Mouse (Mus musculus) brain, embryonic 14.5 days (tissue): Measurements from ENCODE around the gene Arsb.

ENCODE experiments used
- CTCF ChIP-seq: fragments of 200-500 bp; IDR thresholded peaks from 2 replicates; pipeline ENCODE4 v1.5.1; 2012; ENCODE audit warnings: inconsistent platforms, mild to moderate bottlenecking, moderate library complexity, borderline replicate concordance; ENCODE audit not compliant: insufficient read depth, insufficient read length; ENCODE audit errors: extremely low read depth
- POLR2A ChIP-seq: fragments of 200-500 bp; IDR thresholded peaks from 2 replicates; pipeline ENCODE4 v1.6.1; 2012; ENCODE audit warnings: mild to moderate bottlenecking, inconsistent platforms, borderline replicate concordance; ENCODE audit not compliant: poor library complexity, insufficient read depth, insufficient read length, severe bottlenecking; ENCODE audit errors: extremely low read depth

DNA sequence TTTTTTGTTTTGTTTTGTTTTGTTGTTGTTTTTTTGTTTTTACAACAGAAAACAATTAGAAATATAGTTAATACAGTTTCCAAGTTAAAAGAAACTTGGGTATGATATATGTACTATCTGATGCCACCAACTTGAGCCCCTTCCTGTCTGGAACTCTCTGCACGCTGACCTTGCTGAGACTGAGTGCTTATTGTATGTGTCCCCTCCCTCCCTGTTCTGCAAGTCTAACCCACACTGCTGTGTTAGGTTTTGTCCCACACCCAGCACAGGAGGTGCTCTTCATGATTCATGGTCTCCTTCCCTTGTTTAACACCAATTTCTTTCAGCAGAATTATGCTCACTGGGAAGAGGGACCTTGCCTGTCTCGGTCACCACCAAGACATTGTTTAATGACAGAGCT is 56.3 kb downstream of the Arsb start:
- TF ChIP-seq POLR2A (no peak), CTCF (no peak)
